Mouse (Mus musculus): ENCODE measurements at regions not wholly inside any gene's neighbourhood (a gene's known extent, or its start where the extent isn't known, plus 50 kb on each side); places are given as distances from the start of the nearest gene placed in this dataset.

DNA sequence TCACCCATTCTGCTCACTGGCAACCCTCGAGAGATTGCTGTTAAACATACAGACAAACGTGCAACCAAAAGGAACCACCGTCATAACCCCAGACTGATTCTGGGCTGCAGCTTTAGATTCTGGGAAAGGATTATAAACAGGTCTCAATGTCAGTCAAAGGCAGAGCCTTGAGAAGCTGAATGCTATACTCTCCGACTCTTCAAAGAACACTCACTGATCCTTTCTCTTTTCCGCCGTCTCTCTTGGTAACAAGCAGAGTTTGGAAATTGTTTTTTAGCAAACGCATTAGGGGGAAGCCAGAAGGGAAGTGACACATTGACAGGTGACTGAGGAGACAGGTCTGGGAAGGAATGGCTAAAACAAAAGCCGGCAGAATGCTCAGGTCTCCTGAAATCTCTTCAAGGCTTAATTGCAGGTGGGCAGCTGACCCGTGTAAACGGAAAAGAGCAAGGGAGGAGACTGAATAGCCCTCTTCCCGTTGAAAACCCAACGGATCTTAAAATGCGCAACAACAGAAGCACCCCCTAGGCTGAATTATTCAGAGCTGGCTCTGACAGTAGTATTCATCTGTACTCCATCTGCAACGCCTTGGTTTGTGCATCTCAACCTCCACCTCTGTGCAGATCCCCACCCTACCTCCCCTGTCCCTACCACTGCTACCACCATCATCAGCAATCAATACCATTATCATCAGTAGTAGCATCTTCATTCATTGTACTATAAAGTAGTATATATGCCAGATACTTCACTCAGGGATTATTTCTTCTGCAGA lies 219.6 kb downstream of the Tmem38b start:
- DNase-seq: no peak

DNA sequence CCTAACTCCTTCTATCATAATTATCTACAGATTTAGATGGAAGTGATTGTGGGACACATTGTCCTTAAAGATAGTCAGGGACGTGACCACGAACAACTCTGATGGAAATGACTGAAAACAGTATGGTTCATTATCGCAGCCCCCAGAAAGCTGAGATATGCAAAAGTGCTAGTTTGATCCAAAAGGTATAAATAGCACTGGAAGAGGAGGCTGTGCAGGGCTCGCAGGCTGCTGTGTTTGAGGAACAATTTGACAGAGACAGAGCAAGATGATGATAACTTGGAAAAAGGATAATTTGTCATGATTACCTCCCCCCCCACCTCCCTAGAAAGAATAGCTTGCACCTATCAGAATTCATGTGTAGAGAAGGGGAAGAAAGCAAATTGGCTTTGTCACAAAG lies 238.5 kb downstream of the Tmem38b start:
- no peak for DNase-seq

DNA sequence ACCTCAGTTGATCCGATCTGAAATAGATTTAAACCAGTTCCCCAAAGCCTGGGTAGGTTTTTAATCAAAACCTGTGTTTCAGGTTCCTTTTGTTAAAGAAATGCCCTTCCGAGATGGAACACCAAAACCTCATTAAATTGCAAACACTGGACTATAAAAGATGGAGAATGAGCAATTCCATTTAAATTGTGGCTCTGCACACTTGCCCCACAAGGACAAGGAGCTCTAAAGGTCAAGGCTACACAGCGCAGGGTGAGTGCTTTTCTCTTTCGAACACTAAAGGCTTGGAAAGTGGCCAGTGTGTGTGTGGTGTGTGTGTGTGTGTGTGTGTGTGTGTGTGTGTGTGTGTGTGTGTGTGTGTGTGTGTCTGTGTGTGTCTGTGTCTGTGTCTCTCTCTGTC lies 246.1 kb downstream of the Tmem38b start:
- no peak for DNase-seq

DNA sequence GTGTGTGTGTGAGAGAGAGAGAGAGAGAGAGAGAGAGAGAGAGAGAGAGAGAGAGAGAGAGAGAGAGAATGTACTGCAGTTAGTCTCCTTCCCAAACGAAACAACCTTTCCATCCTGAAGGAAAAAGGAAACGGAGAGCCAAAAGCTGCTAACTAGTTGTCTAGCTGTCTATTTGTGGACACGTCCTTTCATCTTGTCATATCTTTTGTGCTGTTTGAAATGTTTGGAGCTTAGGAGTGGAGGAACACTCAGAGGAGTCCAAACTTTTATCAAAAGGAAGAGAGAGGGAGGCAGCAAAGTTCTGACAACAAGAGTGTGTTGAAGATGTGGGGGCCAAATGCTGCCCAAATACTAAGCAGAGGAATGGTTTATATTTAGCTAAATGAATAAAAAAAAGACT lies 246.6 kb downstream of the Tmem38b start:
- no peak for DNase-seq

DNA sequence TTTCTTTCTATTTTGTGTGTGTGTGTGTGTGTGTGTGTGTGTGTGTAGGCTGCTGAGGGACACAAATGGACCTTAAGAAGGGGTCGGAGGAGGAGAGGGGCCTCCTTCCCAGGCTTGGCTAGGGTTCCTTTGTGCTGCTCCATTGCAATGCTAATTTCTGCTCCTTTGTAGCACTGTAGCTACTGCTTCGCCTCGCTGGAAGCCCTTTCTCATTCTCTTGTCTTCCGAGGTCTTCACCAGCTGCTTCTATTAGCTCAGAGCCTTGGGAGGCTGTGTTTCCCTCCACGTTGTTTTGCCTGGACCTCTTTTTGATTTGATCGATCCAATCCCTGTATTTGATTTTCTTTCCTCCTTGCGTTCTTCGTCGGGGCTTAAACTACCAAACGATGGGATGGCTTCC lies 247.1 kb downstream of the Tmem38b start:
- no peak for DNase-seq

DNA sequence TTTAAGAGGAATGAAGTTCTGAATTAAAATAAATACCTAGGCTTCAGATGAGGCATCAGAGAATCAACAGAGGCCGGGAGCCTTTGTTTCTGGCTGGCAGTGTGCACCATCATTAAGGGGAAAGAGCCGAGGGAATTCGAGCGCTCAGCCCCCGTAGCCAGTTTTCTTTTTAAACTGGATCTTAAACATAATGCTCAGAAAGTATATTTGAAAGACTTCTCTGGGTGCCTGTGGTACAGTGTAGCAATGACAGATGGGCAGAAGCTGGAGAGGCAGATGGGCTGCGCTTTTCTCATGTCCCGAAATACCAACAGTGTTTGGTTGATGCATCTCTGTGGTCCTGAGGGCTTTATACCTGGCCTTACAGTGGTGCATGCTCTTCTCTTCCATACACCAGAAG lies 247.6 kb downstream of the Tmem38b start:
- DNase-seq: no peak

DNA sequence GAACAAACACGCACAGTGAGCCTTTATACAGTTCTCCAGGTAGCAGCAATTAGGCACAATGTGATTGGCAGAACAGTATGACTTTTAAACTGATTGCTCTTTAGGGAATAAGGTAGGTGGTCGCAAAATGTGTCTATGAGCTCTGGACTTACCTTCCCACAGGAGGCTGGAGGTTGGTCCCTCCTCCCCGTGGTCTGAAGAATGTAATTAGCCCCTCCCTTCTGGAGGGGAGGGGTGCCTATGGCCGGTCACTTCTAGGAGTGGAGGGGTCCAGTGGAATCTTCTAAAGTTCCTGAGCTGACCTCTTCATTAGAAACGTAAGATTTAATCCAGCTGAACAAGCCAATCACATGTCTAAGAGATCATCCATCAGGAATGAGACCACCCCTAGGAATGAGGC lies 248.4 kb downstream of the Tmem38b start:
- DNase-seq: no peak

DNA sequence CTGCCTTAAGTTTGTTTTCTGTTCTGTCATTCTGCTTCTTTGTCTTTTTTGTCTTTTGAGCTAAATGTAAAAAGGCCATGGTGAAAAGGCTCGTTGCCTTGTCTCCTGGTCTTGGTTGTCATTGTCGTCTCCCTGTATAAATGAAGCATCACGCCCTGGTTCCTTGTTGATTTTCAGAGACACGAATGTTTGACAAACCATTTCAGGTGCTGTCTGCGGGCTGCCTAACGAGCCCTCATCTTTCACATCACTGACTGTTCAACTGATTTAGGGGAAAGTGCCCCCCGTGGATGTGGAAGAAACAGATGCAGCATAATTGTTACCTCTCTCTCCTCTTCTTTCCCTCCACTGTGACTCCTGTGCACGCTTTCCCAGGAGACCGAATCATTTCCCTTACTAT lies 254.7 kb downstream of the Tmem38b start:
- DNase-seq: no peak

DNA sequence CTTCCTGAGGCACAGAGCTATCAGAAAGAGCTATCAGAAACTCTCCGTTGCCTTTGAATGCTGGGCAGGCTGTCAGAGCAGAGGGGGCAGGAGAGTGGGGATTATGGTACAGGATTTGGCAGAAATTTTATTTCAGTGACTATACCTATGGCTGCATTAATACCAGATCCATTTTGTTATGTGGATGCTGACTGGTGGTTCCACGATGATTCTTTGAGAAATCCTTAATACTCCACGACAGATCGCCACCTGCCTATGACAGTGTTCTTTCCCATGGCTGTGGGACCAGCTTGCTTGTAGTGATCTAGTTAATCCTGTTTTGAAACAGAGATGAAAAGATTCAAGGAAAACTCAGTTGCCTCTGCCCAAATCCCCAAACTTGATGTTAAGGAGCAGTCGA lies 255.6 kb downstream of the Tmem38b start:
- DNase-seq: no peak

DNA sequence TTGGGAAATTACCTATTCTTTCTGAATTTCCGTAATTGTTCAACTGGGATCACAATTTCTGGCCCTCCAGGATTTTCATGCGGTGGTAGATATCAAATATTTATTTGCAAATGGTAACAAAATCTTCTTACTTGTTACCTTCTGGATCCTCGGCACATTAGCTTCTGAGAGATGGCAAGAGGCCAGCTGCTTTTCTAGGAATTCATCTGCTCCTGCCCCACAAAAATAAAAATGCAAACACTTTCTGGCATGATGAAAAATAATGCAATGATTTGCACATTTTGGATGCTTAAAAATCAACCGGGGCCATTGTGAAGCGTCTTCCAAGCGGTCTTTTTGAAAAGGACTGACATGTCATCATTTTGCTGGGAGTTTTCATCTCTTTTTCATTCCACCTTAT lies 258.9 kb downstream of the Tmem38b start:
- DNase-seq: no peak

DNA sequence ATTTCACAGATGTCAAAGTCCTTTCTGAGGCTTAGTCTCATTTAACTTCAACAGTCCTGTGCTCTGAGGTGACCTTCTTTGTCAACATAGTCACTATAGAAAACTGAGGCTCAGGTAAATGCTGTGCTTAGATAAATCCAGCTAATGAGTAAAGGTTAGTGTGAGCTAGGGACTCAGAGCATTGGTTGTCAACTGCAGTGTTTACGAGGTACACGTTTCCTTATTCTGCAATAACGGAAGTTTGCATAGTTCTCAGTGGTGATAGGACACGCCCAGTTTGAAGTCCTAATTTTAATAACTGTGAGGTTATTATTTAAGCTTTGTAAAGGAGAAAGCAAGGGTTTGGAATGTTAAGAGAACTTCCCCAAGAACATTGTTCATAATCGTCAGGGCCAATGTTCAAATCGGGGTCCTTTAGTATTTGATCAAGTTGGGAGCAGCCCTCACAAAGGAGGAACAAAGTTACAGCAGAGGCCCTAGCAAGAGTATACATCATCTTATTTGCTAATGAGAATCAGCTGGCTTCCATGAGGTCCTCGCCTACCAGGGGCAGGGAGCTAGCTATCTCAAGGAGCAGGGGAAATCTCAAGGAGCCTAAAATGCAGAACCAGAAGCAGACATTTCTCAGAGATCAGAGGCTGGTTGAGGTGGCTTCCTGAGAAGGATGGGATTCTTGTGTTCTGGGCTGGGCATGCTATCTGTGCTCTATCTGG lies 268.6 kb downstream of the Tmem38b start:
- DNase-seq: no peak

DNA sequence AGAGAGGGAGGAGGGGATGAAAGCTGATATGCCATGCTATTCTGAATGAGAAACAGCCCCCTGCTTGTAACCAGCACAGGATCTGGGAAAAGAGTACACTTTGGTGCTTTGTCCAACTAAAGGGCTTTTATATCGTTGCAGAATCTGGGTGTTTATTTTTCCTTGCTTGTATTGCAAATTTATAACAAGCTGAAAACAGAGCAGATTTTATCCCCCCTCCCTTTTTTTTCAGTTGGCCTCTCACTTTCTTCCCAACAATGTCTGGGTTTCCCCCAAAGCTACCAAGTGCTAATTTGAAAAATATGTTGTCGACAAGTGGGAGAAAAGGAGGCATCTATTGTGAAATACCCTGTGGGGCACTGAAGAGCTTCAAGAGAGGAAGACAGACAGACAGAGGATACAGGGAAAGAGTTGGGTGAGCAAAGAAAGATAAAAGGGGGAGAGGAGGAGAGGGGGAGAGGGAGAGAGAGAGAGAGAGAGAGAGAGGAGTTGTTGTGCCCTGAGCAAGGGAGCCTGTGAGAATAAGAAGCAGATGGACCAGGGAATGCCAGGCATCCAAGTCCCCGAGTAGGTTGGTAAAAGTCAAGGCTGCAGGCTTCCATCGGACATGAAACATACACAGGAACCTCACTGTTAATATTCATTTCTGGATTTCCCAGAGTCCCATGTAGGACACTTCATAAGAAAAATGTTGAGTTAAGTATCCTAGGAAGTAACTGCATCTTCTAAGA lies 269.5 kb downstream of the Tmem38b start:
- DNase-seq: no peak

DNA sequence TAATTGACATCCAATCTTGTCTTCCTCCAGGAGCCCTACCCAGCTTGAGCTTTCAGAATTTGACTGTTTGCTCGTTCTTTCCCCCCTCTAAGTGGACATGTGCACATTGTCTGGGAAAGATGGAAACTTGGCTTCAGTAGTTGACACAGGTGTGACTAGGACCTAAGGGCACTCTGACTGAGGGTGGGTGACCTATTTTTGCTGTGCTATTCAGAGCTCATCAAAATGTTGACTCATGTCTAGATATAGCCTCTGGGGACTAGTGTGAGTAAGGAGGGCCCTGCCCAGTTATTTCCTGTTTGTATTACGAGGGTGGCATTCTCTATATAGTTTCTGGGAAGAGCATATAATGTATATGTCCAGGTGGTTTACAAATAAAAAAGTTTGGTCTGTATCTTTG lies 271.7 kb downstream of the Tmem38b start:
- no peak for DNase-seq

DNA sequence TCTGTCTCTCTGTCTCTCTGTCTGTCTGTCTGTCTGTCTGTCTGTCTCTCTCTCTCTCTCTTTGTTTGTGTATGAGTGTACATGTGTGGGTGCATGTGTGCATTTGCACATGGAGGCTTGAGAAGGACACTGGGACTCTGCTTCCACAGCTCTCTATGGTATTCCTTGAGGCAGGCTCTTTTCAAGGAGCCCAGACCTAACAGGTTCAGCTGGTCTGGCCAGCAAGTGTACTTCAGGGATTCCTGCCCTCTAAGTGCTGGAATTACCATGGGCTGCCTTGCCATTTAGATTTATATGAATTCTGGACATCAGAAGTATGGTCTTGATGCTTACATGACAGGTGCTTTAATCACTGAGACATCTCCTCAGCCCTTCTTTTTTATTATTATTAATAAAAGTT lies 274.4 kb downstream of the Tmem38b start:
- no peak for DNase-seq

DNA sequence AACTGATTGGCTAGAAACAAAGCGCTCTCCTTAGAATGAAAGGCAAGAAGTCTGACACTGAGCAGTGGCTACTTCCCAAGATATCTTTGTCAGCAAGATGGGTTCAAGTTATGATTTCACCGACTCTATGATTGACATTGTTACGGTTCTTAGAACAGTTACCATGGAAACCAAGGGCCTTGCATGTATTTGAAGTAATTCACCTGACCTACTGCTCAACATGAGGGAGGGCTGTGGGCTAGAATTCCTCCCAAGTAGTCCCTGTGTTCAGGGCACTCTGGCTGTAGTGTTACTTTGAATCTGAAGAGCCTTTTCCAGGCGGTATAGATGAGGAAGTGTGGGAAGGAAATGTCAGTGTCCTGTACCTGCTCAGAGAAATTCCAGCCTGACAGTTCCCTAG lies 281.1 kb downstream of the Tmem38b start:
- DNase-seq: no peak

DNA sequence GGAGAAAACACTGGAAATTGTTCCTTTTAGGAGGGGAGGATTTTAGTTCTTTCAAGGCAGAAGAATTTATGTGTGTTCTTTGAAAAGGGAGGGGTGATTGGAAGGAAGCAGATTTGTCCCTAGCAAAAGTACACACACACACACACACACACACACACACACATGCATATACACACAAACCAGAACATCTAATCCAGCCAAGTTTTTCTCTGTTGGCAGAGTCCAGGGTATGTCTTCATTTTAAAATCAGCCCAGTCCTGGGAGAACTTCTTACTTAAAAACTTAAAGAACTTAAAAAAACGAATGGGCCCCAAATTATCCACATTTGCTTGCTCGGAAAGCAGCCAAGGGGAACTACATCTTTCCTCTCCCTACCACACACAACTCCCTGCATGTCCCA lies 290.5 kb downstream of the Tmem38b start:
- no peak for DNase-seq

DNA sequence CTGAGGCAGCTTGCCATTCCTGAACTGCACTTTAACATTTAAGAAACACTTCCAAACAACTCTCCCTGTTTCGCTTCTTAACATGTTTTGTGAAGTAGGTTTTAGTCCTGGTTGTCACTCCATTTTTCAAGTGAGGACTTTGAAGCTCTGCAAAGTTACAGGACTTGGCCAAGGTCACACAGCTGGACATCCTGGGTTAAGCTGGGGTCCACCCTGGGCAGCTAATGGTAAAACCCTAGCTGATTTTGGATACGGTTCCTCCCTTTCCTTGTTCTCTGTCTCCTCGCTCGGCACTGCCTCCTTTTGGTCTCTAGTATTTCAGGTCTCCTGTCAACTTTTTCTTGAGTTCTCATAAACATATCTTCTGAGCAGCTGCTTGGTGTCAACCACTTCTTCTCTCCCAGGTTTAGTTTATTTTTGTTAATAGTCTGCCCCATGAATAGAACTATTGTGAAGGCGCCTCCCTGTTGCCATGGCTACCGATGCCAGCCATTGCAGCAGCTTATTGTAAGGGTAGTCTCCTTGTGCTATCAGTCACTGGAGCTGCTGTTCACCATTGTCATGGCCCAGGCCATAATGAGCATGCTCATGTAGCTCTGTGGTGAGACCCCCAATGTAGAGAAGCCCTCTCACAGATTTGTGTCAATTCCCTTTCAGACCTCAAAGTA lies 292.5 kb downstream of the Tmem38b start:
- DNase-seq: no peak

DNA sequence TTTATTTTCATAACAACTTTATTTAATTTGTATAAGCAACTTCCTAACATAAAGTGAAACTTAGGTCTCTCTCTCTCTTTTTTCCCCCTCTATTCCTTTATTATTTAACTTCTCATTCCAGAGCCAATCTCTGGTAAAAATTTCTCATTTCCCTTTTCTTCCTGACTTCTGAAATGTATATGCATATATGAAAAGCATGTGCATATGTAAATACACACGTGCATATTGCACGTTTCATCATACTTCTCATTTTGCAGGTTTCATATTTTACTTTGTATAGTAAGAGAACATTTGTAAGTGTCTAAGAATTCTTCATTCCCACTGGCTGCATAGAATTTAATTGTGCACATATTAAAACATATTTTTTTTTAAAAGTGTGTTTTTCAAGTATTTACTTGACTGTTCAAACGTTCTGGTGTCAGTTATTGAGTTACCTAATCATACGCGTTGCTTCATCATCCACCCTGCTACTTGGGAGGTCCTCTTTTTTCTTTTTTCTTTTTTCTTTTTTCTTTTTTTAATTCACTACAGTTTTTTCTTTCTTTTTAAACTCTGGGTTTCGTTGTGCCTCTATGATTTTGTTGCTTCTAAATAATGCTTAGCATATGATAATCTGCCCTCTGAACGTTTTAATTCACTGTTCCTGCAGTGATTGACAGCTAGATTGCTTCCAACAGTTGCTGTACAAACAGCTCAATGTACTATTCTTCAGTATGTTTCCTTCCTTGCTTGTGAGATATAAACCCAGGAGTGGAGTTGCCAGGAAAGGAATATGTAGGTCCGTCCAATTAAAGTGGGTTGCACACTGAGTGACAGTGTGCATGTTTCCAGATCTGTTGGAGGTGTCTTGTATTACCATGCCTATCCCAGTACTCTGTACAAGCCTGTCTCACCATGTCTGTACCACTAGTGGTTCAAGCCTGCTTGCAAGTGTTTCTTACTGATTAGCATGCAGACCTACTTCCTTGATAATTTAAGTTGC lies 303.2 kb downstream of the Tmem38b start:
- no peak for DNase-seq

DNA sequence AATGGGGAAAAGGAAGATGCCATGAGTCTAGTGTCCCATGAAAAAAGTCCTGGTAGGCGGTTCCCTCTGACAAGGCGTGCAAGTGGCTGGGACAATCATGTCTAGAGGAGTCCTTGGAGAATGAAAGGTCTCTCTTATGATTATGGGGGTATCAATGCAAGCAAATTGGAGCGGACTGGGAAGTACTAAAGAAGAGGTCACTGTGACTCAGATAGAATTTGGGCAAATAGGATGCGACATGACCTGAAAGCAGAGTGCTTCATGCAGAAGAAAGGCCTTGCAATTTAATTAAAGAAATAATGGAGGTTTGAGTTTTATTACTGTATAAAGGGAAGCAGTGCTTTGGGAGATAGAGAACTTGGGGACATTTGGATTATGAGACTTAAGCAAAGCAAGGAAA lies 330.3 kb downstream of the Tmem38b start:
- no peak for DNase-seq

DNA sequence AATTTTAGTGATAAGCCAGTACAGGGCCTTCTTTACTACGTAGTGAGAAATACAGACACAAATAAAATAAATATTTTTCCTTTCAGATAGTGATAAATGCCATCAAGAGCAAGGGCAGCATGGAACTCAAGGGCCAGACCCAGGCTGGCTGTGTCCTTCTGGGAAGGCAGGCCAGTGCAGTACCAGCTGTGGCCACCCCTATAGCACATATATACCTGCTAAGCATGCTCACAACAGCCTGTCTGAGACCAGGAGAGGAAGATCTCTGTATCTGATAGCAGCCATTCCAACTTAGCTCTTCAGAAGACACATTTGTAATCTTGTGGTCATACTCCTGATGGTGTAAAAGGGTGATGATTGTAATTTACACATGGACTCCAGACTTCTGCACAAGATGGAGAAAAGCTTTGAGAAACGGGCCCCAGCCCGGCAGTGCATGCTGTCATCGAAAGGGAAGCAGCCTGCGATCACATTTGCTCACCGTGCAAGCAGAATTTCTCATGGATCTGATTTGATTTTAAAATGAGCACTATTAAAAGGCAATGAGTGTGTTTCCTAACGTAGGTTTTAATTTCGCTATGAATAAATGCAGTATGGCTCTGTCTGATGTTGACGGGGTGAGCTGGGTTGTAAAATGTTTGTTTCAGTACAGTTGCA lies 335.6 kb downstream of the Tmem38b start:
- no peak for DNase-seq

DNA sequence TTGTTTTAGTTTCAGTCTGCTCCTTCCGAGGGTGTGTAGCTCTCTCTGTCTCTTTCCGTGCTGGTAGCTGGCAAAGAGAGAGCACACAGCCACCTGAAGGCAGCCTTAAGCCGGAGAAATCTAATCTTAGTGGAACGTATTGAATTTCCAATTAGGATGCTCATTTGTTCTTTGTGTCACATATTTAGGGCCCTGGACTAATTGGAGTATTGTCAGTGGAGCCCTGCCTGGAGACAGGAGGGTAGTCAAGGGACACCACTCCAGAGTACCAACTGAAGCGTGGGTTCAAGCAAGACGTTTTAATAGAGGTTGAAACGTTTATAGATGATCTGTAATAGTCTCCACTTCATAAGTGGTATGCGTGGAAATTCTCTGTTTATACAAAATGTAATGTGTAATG lies 336.5 kb downstream of the Tmem38b start:
- DNase-seq: no peak
